Mouse (Mus musculus): ENCODE data around the gene Ppp1r1b. TPM values are rescaled to one million over a fixed set of nuclear protein-coding genes. Genes with fewer than 3 reads are reported as not detected.

Ppp1r1b gene
- total RNA-seq, 2 experiments from 2014 or later = 225 to 310 TPM

DNA sequence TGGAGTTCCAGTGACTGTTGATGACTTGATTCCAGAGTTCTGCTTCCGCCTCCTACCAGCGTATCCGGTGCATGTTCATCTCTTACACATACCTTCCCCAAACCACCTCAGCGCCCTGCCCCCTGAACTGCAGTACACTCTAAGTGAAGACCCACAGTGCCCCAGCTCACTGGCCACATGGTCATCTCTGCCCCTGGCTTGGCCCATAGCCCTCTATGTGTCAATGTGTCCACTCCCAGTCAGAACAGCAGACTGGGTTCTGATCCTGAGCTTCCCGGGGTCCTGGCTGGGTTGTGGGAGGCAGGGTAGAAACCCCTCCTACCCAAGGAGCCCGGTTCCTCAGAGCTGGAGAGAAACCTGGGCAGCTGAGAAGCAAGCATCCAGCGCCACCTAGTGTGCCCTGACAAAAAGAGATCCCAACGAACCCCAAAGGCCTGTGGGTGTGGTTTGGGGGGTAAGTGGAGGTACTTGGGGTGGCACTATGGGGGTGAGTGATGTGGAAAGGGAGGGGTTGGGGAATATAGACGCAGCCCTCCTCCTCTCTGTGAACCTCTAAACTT, 41.1 kb downstream of the Ppp1r1b start:
- DNase-seq (ENCODE audit: low spot score in 2 of 2) = peak; percentile 72 to 74

DNA sequence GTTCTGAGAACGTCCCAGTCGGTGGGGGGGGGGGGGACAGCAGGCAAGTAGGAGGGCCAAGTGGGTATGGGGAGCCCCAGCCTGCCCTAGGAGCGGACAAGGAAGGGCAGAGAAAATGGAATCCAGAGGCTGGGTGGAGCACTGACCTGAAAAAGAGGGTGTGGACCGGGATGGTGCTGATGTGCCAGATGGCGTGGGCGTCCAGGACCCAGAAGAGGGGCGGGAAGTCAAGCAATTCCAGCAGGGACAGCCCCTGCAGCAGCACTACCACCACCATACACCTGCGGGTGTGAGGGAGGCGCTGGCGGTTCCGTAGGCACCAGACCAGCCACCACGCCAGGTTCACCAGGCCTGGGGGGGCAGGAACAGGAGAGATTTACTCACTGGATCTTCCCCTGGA, 41.9 kb downstream of the Ppp1r1b start:
- no peak for DNase-seq (ENCODE audit: low spot score in 2 of 2)

DNA sequence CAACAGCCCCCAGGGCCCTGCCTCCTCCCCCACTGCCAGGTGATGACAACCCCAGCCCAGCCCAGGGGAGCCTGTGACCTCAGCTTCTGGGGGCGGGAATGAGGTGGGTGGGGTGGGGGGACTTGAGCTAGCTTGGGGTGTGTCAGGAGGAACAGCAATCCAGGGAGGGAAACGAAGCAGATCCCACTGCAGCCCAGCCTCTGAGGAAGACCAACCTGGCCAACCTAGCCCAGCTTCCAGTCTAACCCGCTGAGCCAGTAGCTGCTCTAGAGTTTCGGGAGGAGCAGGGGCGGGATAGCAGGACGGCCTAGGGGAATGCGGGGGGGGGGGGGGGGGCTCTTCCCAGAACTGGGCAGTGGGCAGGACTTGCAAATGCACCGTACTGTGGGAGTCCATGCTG, 43.8 kb downstream of the Ppp1r1b start:
- DNase-seq (ENCODE audit: low spot score in 2 of 2) = no peak

DNA sequence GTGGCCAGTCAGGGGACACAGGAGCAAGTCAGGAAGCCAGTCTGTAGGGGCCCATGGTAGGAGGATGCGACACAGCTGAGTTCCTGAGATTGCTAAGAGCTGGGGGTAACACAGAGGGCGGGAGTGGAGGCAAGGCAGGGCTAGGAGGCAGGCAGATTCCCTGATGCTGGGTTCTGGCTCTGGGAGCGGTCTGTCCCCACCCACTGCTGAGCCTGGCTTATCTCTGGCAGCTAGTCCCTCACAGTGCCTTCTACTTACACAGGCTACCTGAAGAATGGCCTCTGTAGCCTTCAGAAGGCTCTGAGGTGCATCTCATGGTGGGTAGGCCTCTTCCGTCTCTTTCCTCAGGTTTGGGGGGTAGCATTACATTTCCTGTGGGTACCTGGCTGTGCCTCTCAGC, 44.4 kb downstream of the Ppp1r1b start:
- DNase-seq (ENCODE audit: low spot score in 2 of 2) = no peak

DNA sequence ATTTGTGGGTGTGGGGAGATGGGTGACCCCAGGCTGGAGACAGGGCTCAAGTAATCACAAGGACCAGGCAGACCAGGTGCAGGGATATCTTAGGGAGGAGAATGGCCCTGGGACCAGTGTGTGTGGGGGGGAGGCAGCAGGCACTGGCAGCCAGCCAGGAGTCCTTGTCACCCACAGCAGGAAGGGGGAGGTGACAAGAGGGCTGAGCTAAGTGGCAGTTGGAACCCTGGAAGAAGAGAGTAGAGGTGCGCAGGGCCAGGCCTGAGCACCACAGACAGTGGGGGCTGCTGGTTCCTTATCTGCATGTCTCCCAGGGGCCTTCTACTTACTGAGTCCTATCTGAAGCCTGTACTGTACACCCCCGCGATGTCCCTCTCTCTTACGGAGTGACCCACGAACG, 45.1 kb downstream of the Ppp1r1b start:
- DNase-seq (ENCODE audit: low spot score in 2 of 2) = no peak

DNA sequence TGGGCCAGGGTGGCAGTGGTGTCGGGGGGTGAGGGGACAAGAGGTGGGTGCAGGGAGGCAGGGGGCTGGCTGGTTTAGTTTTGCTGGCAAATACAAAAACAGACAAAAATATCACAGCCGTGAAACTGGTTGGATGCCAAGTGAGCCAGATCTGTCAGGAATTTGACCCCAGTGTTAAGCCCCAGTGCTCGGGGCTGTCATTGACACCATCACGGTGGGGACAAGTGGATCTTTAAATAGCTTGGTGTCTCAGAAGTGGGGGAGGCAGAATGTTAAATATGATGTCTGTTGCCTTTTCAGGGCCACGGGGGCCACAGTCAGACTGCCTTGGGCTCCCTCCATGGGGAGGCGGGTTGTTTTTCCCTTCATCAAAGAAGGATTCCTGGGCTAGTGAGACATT, 46.1 kb downstream of the Ppp1r1b start:
- no peak for DNase-seq (ENCODE audit: low spot score in 2 of 2)

DNA sequence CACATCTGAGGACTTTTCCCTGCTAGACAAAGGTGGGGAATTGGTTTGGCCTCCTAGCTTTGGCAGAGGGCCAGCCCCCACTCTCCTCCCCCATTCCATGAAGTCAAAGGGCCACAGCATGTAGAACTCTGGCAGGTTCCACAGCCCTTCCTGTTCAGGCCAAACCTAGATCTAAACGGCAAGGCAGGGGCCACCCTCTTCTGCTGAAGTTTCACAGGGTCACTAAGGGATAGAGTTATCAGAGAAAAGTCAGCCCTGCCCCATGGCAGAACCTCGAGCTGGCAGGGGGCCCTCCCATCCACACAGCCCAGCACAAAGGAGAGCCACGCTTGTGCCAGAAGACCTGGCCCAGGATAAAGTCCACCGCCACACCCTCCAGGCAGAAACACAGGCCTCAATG, 46.8 kb downstream of the Ppp1r1b start:
- no peak for DNase-seq (ENCODE audit: low spot score in 2 of 2)

DNA sequence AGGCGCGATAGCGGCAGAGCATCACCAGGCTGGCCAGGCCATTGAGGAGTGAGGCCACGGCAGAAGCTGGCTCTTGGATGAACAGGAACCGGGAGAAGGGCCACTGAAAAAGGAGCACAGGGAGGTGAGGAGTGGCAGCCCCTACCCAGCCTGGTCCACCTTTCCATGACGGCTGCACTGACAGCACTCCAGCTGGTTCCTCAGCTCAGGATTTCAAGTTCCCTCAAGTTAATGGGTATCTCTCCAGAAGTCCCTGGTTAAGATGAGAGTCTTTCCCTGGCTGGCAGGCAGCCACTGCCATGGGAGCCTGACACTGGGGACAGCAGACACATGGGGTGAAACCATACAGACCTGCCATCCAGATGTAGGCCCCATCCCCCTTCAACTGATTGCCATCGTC, 49.7 kb downstream of the Ppp1r1b start:
- DNase-seq (ENCODE audit: low spot score in 2 of 2) = no peak

DNA sequence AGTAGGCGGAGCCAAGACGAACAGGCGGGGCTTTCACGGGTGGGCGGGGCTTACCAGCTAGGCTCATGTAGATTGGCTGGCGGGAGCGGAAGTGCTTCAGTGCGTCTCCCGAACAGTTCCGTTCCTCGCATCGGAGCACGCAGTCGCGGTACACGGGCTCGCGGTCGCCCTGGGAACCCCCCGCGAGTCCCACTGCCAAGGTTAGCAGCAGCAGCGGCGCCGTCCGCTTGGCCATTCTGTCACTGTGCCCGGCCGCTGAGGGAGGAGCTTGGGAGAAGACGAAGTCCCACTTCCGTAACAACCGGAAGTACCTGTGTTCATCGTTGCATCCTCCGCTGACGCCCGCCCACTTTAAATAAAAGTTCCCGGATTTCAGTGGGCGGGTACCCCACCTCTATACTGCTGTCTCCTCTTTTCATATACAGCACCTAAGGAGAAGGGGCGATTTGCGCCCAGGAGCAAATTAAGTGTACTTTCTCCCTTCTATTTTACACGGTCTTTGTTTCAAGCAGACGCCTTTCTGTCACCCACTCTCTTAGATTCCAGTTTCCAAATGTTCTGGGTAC, 52.0 kb downstream of the Ppp1r1b start, which contains the start of gene Pgap3:
Gene Pgap3 (minus strand): TSS at position 330 of the 566 bp plus-strand sequence.
- DNase-seq (ENCODE audit: low spot score in 2 of 2) = peak; percentile 72 to 86

DNA sequence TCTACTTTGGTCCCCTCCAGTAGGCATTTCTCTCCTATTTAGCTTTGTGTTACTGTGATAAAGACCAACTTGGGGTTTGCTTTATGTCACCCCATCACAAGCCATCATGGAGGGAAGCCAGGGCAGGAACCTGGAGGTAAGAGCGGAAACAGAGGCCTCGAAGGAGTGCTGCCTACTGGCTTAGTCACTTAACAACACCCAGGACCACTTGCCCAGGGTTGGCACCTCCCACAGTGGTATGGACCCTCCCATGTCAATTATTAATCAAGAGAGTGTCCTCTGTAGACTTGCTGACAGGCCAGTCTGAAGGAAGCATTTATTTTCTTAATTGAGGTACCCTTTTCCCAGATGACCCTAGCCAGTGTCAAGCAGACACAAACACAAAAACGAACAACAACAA, 52.6 kb downstream of the Ppp1r1b start:
- DNase-seq (ENCODE audit: low spot score in 2 of 2) = no peak

DNA sequence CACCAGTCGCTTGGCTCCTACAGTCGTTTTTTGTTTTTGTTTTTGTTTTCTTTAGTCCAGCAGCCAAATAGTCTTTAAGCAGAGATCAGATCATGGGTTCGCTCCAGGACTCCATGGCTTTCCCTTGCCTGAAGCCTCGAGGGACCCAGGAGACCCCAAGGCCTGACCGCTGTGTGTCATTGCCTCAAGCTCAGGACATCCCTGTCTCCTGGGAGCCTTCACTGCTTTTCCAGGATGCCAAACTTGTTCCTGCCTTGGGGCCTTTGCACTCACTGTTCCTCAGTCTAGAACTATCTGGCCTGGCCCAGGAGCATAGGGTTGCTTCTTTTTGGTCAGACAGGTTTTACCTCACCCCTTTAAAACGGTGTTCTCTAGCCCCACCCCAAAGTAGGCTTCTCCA, 58.4 kb downstream of the Ppp1r1b start:
- no peak for DNase-seq (ENCODE audit: low spot score in 2 of 2)

Other genes with a start within 250 kb of the Ppp1r1b start
- gene Fbxl20, start 198.0 kb upstream of the Ppp1r1b start, total RNA-seq (2021) = 10 to 100 TPM; 33.4 to 35.9 TPM
- 10 to 100 TPM; 51.1 to 52.4 TPM for gene Med1, start 155.1 kb upstream of the Ppp1r1b start, total RNA-seq (2021)
- gene Cdk12, start 145.3 kb upstream of the Ppp1r1b start, total RNA-seq (2021) = 10 to 100 TPM; 34.9 to 36.2 TPM
- gene Neurod2, start 18.8 kb upstream of the Ppp1r1b start, total RNA-seq (2021) = 10 to 100 TPM; 70.9 to 73.2 TPM
- 10 to 100 TPM; 39.8 to 40.9 TPM for gene Stard3, start 10.0 kb downstream of the Ppp1r1b start, total RNA-seq (2021)
- gene Tcap, start 35.4 kb downstream of the Ppp1r1b start, total RNA-seq (2021) = 1 to 10 TPM; 6.9 to 8.1 TPM
- gene Pnmt, start 38.0 kb downstream of the Ppp1r1b start, total RNA-seq (2021) = under 1 TPM; 0.30 to 0.74 TPM
- gene Pgap3, start 52.1 kb downstream of the Ppp1r1b start, total RNA-seq (2021) = 10 to 100 TPM in 1 of 2 experiments, 1 to 10 TPM in 1; 9.4 to 10.3 TPM
- 1 to 10 TPM; 2.0 to 2.2 TPM for gene Erbb2, start 64.1 kb downstream of the Ppp1r1b start, total RNA-seq (2021)
- gene Mien1, start 90.6 kb downstream of the Ppp1r1b start, total RNA-seq (2021) = 100 to 1,000 TPM; 104 to 110 TPM
- 1 to 10 TPM; 3.6 to 4.3 TPM for gene Grb7, start 98.0 kb downstream of the Ppp1r1b start, total RNA-seq (2021)
- gene Ikzf3, start 197.6 kb downstream of the Ppp1r1b start, total RNA-seq (2021) = under 1 TPM; 0.33 TPM
- gene Zpbp2, start 202.7 kb downstream of the Ppp1r1b start, total RNA-seq (2021) = not detected
- gene Ormdl3, start 239.0 kb downstream of the Ppp1r1b start, total RNA-seq (2021) = 10 to 100 TPM; 46.0 to 49.4 TPM
- gene Lrrc3c, start 249.9 kb downstream of the Ppp1r1b start, total RNA-seq (2021) = not detected

Measured in left cerebral cortex, adult 18-20 months (tissue).